Mouse (Mus musculus) MEL (cell line): ENCODE data around the gene Trim13. TPM values are rescaled to one million over a fixed set of nuclear protein-coding genes. Genes with fewer than 3 reads are reported as not detected.

Source experiments
- DNase-seq: peaks from one replicate; pipeline ENCODE4 v3.0.0; 2011; ENCODE audit warnings: low read depth, low spot score
- H3K27ac ChIP-seq: 2 replicates; pipeline ENCODE4 v1.5.1; 2012; ENCODE audit warnings: low read depth, mild to moderate bottlenecking, control low read depth, low read length, moderate library complexity; ENCODE audit not compliant: control insufficient read depth
- H3K27me3 ChIP-seq, 2 experiments: fragments of 150-350 bp in 1 of 2; sonication (generic) in 1 of 2; 2 replicates each; pipeline ENCODE4 v1.6.1; 2012; ENCODE audit warnings: low read length in 2 of 2, mild to moderate bottlenecking in 2 of 2, improper control_type of control experiment in 1 of 2, moderate library complexity in 1 of 2; ENCODE audit not compliant: insufficient read depth in 2 of 2, control insufficient read depth in 1 of 2
- H3K36me3 ChIP-seq, 2 experiments: 2 replicates each; pipeline ENCODE4 v1.6.1; 2012 to 2014; ENCODE audit warnings: low read length in 2 of 2, improper control_type of control experiment in 1 of 2, inconsistent platforms in 1 of 2, mild to moderate bottlenecking in 1 of 2; ENCODE audit not compliant: insufficient read depth in 2 of 2, control insufficient read depth in 1 of 2
- H3K4me1 ChIP-seq, 2 experiments: fragments of 150-350 bp in 1 of 2; sonication (generic) in 1 of 2; 2 replicates each; pipeline ENCODE4 v1.6.1; 2012; ENCODE audit warnings: low read length in 2 of 2, improper control_type of control experiment in 1 of 2, mild to moderate bottlenecking in 1 of 2; ENCODE audit not compliant: insufficient read depth in 2 of 2, control insufficient read depth in 1 of 2
- H3K4me3 ChIP-seq, 2 experiments: fragments of 150-350 bp in 1 of 2; sonication (generic) in 1 of 2; 2 replicates each; pipeline ENCODE4 v1.5.1; 2012; ENCODE audit warnings: low read depth in 2 of 2, low read length in 2 of 2, mild to moderate bottlenecking in 2 of 2, moderate library complexity in 2 of 2, control low read depth in 1 of 2, improper control_type of control experiment in 1 of 2; ENCODE audit not compliant: control insufficient read depth in 1 of 2, insufficient read depth in 1 of 2
- H3K79me2 ChIP-seq: 2 replicates; pipeline ENCODE4 v1.6.1; 2012; ENCODE audit warnings: mild to moderate bottlenecking, low read length, moderate library complexity; ENCODE audit not compliant: control insufficient read depth, poor library complexity, insufficient read depth
- H3K9ac ChIP-seq: 2 replicates; pipeline ENCODE4 v1.6.1; 2012; ENCODE audit warnings: low read depth, mild to moderate bottlenecking, control low read depth, low read length, moderate library complexity; ENCODE audit not compliant: control insufficient read depth, poor library complexity, severe bottlenecking
- H3K9me3 ChIP-seq: fragments of 150-350 bp; sonication (generic); replicated peaks from 2 replicates; pipeline ENCODE4 v1.6.1; 2012; ENCODE audit warnings: mild to moderate bottlenecking, low read length, improper control_type of control experiment, moderate library complexity; ENCODE audit not compliant: insufficient read depth
- BHLHE40 ChIP-seq: IDR thresholded peaks from 2 replicates; pipeline ENCODE4 v1.6.1; 2012; ENCODE audit warnings: low read depth, mild to moderate bottlenecking, inconsistent platforms, low read length, improper control_type of control experiment, borderline replicate concordance
- CHD1 ChIP-seq: IDR thresholded peaks from 2 replicates; pipeline ENCODE4 v1.6.1; 2012; ENCODE audit warnings: low read depth, mild to moderate bottlenecking, inconsistent platforms, low read length, improper control_type of control experiment
- CTCF ChIP-seq, 3 experiments: IDR thresholded peaks in 2 of 3; conservative IDR thresholded peaks in 1 of 3; 2 replicates each; pipeline ENCODE4 v1.5.1; 2011 to 2012; ENCODE audit warnings: low read length in 3 of 3, low read depth in 2 of 3, mild to moderate bottlenecking in 2 of 3, improper control_type of control experiment in 1 of 3, inconsistent platforms in 1 of 3, mixed read lengths in 1 of 3, moderate library complexity in 1 of 3; ENCODE audit not compliant: control insufficient read depth in 1 of 3, insufficient read depth in 1 of 3, poor library complexity in 1 of 3, severe bottlenecking in 1 of 3
- GABPA ChIP-seq: IDR thresholded peaks from 2 replicates; pipeline ENCODE4 v1.6.1; 2012; ENCODE audit warnings: low read depth, mild to moderate bottlenecking, inconsistent platforms, low read length, improper control_type of control experiment, moderate library complexity
- GATA1 ChIP-seq: IDR thresholded peaks from 2 replicates; pipeline ENCODE4 v1.6.1; 2011; ENCODE audit warnings: low read depth, low read length, improper control_type of control experiment
- JUND ChIP-seq: IDR thresholded peaks from 2 replicates; pipeline ENCODE4 v1.6.1; 2011; ENCODE audit warnings: low read depth, mild to moderate bottlenecking, improper control_type of control experiment, low read length
- MEF2A ChIP-seq: IDR thresholded peaks from 2 replicates; pipeline ENCODE4 v1.6.1; 2014; ENCODE audit warnings: low read depth, mild to moderate bottlenecking, inconsistent platforms, low read length, improper control_type of control experiment; ENCODE audit not compliant: poor library complexity, insufficient replicate concordance, severe bottlenecking; ENCODE audit errors: extremely low read depth
- MXI1 ChIP-seq: IDR thresholded peaks from 2 replicates; pipeline ENCODE4 v1.6.1; 2011; ENCODE audit warnings: mild to moderate bottlenecking, low read depth, low read length, improper control_type of control experiment
- NELFE ChIP-seq: IDR thresholded peaks from 2 replicates; pipeline ENCODE4 v1.6.1; 2011; ENCODE audit warnings: low read depth, low read length, improper control_type of control experiment
- POLR2A ChIP-seq, 2 experiments: IDR thresholded peaks; 2 replicates each; pipeline ENCODE4 v1.6.1; 2011 to 2012; ENCODE audit warnings: low read length in 2 of 2, mild to moderate bottlenecking in 2 of 2, control low read depth in 1 of 2, improper control_type of control experiment in 1 of 2, low read depth in 1 of 2, moderate library complexity in 1 of 2; ENCODE audit not compliant: control insufficient read depth in 1 of 2, insufficient read depth in 1 of 2, poor library complexity in 1 of 2
- POLR2AphosphoS5 ChIP-seq: IDR thresholded peaks from 2 replicates; pipeline ENCODE4 v1.6.1; 2012; ENCODE audit warnings: low read depth, borderline replicate concordance, mild to moderate bottlenecking, inconsistent platforms, low read length, moderate library complexity, mixed read lengths
- RAD21 ChIP-seq: IDR thresholded peaks from 2 replicates; pipeline ENCODE4 v1.6.1; 2011; ENCODE audit warnings: mild to moderate bottlenecking, low read depth, low read length, improper control_type of control experiment
- RCOR1 ChIP-seq: IDR thresholded peaks from 2 replicates; pipeline ENCODE4 v1.6.1; 2012; ENCODE audit warnings: low read depth, mild to moderate bottlenecking, inconsistent platforms, low read length, improper control_type of control experiment
- SIN3A ChIP-seq: IDR thresholded peaks from 2 replicates; pipeline ENCODE4 v1.6.1; 2012; ENCODE audit warnings: low read length, improper control_type of control experiment, inconsistent platforms
- SMC3 ChIP-seq: IDR thresholded peaks from 2 replicates; pipeline ENCODE4 v1.6.1; 2011; ENCODE audit warnings: low read depth, low read length, improper control_type of control experiment
- TBP ChIP-seq: IDR thresholded peaks from 2 replicates; pipeline ENCODE4 v1.8.0; 2011; ENCODE audit warnings: low read depth, low read length, improper control_type of control experiment
- TCF12 ChIP-seq: IDR thresholded peaks from 2 replicates; pipeline ENCODE4 v1.6.1; 2014; ENCODE audit warnings: low read depth, mild to moderate bottlenecking, inconsistent platforms, low read length, improper control_type of control experiment, moderate library complexity
- UBTF ChIP-seq: IDR thresholded peaks from 2 replicates; pipeline ENCODE4 v1.6.1; 2012; ENCODE audit warnings: low read depth, mild to moderate bottlenecking, inconsistent platforms, low read length, improper control_type of control experiment, moderate library complexity, borderline replicate concordance; ENCODE audit not compliant: insufficient read depth
- USF1 ChIP-seq: IDR thresholded peaks from 2 replicates; pipeline ENCODE4 v1.6.1; 2014; ENCODE audit warnings: low read depth, mild to moderate bottlenecking, inconsistent platforms, low read length, improper control_type of control experiment, moderate library complexity
- USF2 ChIP-seq, 2 experiments: IDR thresholded peaks; 2 replicates each; pipeline ENCODE4 v1.6.1; 2011 to 2012; ENCODE audit warnings: improper control_type of control experiment in 2 of 2, low read length in 2 of 2, borderline replicate concordance in 1 of 2, inconsistent platforms in 1 of 2, low read depth in 1 of 2, mild to moderate bottlenecking in 1 of 2; ENCODE audit not compliant: insufficient read depth in 1 of 2
- ZC3H11A ChIP-seq: IDR thresholded peaks from 2 replicates; pipeline ENCODE4 v1.6.1; 2012; ENCODE audit warnings: low read depth, mild to moderate bottlenecking, inconsistent platforms, low read length, improper control_type of control experiment
- ZNF384 ChIP-seq: IDR thresholded peaks from 2 replicates; pipeline ENCODE4 v1.6.1; 2012; ENCODE audit warnings: low read depth, mild to moderate bottlenecking, inconsistent platforms, low read length, improper control_type of control experiment
- polyA plus RNA-seq, 2 experiments: library from polyadenylated mRNA; stranded (reverse) in 1 of 2; unstranded in 1 of 2; fragments of >175 nt in 1 of 2; fragments of >200 nt in 1 of 2; gene quantifications; 2 replicates each; pipeline versions ENCODE4 v1.2.1 to v1.2.4; 2012; ENCODE audit warnings: low replicate concordance in 2 of 2, low read depth in 1 of 2; ENCODE audit not compliant: insufficient read length in 2 of 2, insufficient read depth in 1 of 2, missing spikeins in 1 of 2
- total RNA-seq: library from RNA; depleted of rRNA; stranded (reverse); fragments of 300-350 nt; gene quantifications from 2 replicates; pipeline ENCODE4 v1.2.3, GENCODE M21; 2012

The Trim13 gene
- total and polyA plus RNA-seq, 3 experiments, result 4.8 to 5.4 TPM; not detected in 1

- no peak for TF ChIP-seq RAD21
- peak; percentile 22; the same call in 1 of the 2 replicates for TF ChIP-seq USF1
- no peak for TF ChIP-seq GABPA
- TF ChIP-seq MXI1, result peak; percentile 73
- no peak for TF ChIP-seq UBTF
- TF ChIP-seq ZC3H11A, result no peak
- TF ChIP-seq CHD1, result peak; percentile 95
- TF ChIP-seq POLR2A (IDR thresholded peaks at IDR 0.05; ENCODE audit: control insufficient read depth in 1 of 2, insufficient read depth in 1 of 2, low read depth in 1 of 2, low read length in 2 of 2, poor library complexity in 1 of 2), result peak; percentile 88 to 97
- TF ChIP-seq USF2 (IDR thresholded peaks at IDR 0.05; ENCODE audit: borderline replicate concordance in 1 of 2, insufficient read depth in 1 of 2, low read depth in 1 of 2, low read length in 2 of 2), result no peak
- TF ChIP-seq RCOR1, result no peak
- TF ChIP-seq POLR2AphosphoS5, result no peak
- TF ChIP-seq NELFE, result peak; percentile 97
Measured at GRCm38 (mm10) chr14:61648685-61649504, 50.8 kb downstream of the Trim13 start (continued).

- peaks cover under 1 to 33% of the 10 kb centered on the region in 2 experiments; a peak in 3 of 4 replicates for H3K36me3 ChIP-seq
- TF ChIP-seq RCOR1 (peak; percentile 41; the same call in 1 of the 2 replicates), CTCF (IDR thresholded peaks at IDR 0.05 in 2 of 3, conservative IDR thresholded peaks at IDR 0.05 in 1 of 3; ENCODE audit: control insufficient read depth in 1 of 3, insufficient read depth in 1 of 3, low read depth in 2 of 3, low read length in 3 of 3, poor library complexity in 1 of 3, severe bottlenecking in 1 of 3) (peak; percentile 20 to 63 (median 39); a peak in 4 of 6 replicates), GABPA (no peak), TBP (no peak), BHLHE40 (0 out of 2 replicates have a peak, but pooled peaks have one; percentile 0), TCF12 (no peak), SMC3 (peak; percentile 67), POLR2AphosphoS5 (no peak), ZNF384 (peak; percentile 91), ZC3H11A (peak; percentile 64), SIN3A (peak; percentile 62; the same call in 1 of the 2 replicates), CHD1 (0 out of 2 replicates have a peak, but pooled peaks have one; percentile 22), RAD21 (peak; percentile 66), MEF2A (no peak), GATA1 (peak; percentile 29; the same call in 1 of the 2 replicates), JUND (no peak)
- TF ChIP-seq, all 39 proteins: peak for 10
- Histone ChIP-seq H3K4me1 (peaks cover 8 to 17% of the 10 kb centered on the region in 2 experiments), H3K79me2 (peaks cover 26% of the 10 kb centered on the region), H3K27me3 (no peaks in the 10 kb centered on the region), H3K4me3 (peak overlapping the region; percentile 18 to 44; a peak in 3 of 4 replicates), H3K9ac (peak overlapping the region; percentile 82), H3K9me3 (no peaks in the 10 kb centered on the region), H3K27ac (peak overlapping the region; percentile 79)
- DNase-seq, result peak; percentile 75
Measured at GRCm38 (mm10) chr14:61650291-61650960, 52.4 kb downstream of the Trim13 start.
